Comparison of ENCODE assay signal across 25 mouse cellular contexts in the genomic region with DNA sequence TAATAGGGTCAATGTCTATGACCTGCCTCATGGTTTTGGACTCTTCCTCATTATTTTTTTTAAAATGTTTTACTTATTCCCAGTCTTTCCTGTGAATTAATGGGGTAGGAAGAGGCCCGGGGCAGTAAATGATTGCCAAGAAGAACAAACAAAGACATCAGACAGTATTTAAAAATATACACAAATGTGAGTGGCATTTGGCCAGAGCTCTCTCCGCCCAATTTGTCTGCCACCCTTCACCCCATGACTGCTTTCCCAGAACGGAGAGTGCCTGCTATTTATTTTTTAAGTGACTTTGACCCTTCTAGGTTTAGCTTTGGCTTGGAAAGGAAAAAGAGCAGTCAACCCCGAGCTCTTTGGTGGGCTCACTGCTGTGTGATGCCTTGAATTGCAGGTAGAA.
DNase-seq lines count a peak whose midpoint lies in the region; ATAC-seq and TF ChIP-seq lines count a peak whose summit lies in the region.
"Had no signal": no experiment of that assay in that cellular context is flagged by ENCODE, and none has a peak within 500 bp of the region (broad histone marks: within the 10 kb centered on the region; RNA-seq: fewer than 3 reads in every experiment).

No protein-coding gene starts in this region.

- no peak overlapping the region for H3K4me3 ChIP-seq in forebrain, embryonic 11.5 days (ENCODE audit: low read depth, low read length)
- no peak overlapping the region for H3K4me3 ChIP-seq in forebrain, postnatal 0 days (ENCODE audit: low read depth, low read length)
- no peak overlapping the region for H3K4me3 ChIP-seq in kidney, embryonic 15.5 days (replicated peaks)
- H3K4me3 ChIP-seq in liver, embryonic 13.5 days (replicated peaks): no peak overlapping the region
- H3K4me3 ChIP-seq: embryonic facial prominence, embryonic 13.5 days; erythroblast, embryonic 14.5 days; forebrain, embryonic 13.5 days; heart, embryonic 12.5 days; layer of hippocampus, adult 2 months; limb, embryonic 12.5 days; midbrain, embryonic 15.5 days; neural tube, embryonic 12.5 days had no signal

- WGBS in forebrain, embryonic 11.5 days: 79% methylated on average over 4 of the region's 4 CpGs
- 56% methylated on average over 4 of the region's 4 CpGs for WGBS in forebrain, postnatal 0 days
- 25% methylated on average over 4 of the region's 4 CpGs for WGBS in kidney, embryonic 15.5 days
- whole genome bisulfite sequencing in liver, embryonic 13.5 days (ENCODE audit: insufficient replicate concordance): 48% methylated on average over 4 of the region's 4 CpGs

- H3K36me3 ChIP-seq in forebrain, embryonic 11.5 days (ENCODE audit: control insufficient read depth, insufficient read depth, low read length): no peaks in the 10 kb centered on the region
- H3K36me3 ChIP-seq in forebrain, postnatal 0 days (ENCODE audit: insufficient read depth): no peaks in the 10 kb centered on the region
- no peaks in the 10 kb centered on the region for H3K36me3 ChIP-seq in kidney, embryonic 15.5 days
- H3K36me3 ChIP-seq in liver, embryonic 13.5 days: no peaks in the 10 kb centered on the region
- H3K36me3 ChIP-seq: embryonic facial prominence, embryonic 13.5 days; heart, embryonic 12.5 days; limb, embryonic 12.5 days; midbrain, embryonic 15.5 days; neural tube, embryonic 12.5 days had no signal

- ATAC-seq in forebrain, embryonic 11.5 days (replicated peaks; ENCODE audit: low FRiP score): no peak
- no peak for ATAC-seq in forebrain, postnatal 0 days
- no peak for ATAC-seq in kidney, embryonic 15.5 days (replicated peaks; ENCODE audit: low FRiP score)
- ATAC-seq in liver, embryonic 13.5 days (ENCODE audit: low read depth): peak; percentile 71
- ATAC-seq: activated CD4-positive, CD25-positive, alpha-beta regulatory T cell, adult 4 months; forebrain, embryonic 13.5 days; intestine, postnatal 0 days; midbrain, embryonic 15.5 days had no signal

- no peak overlapping the region for H3K4me2 ChIP-seq in forebrain, embryonic 11.5 days (ENCODE audit: low read depth, low read length, severe bottlenecking)
- no peak overlapping the region for H3K4me2 ChIP-seq in forebrain, postnatal 0 days (ENCODE audit: low read depth)
- no peak overlapping the region for H3K4me2 ChIP-seq in kidney, embryonic 15.5 days
- H3K4me2 ChIP-seq in liver, embryonic 13.5 days: no peak overlapping the region
- H3K4me2 ChIP-seq: embryonic facial prominence, embryonic 13.5 days; forebrain, embryonic 13.5 days; heart, embryonic 12.5 days; limb, embryonic 12.5 days; midbrain, embryonic 15.5 days; neural tube, embryonic 12.5 days had no signal

- DNase-seq in forebrain, embryonic 11.5 days (ENCODE audit: low spot score): peak; percentile 7
- DNase-seq in forebrain, postnatal 0 days: no peak
- peak; percentile 16 for DNase-seq in kidney, postnatal 10 days
- DNase-seq in adipocyte (ENCODE audit: low spot score): peak; percentile 18
- no peak for DNase-seq in liver, embryonic 13.5 days
- no peak for DNase-seq in frontal cortex, postnatal 10 days (ENCODE audit: low spot score in 2 of 2)
- no peak for DNase-seq in layer of hippocampus, adult 18-20 months (ENCODE audit: low spot score in 2 of 2)
- DNase-seq: adrenal gland, postnatal 10 days; cerebellum, adult 18-20 months; cerebellum, postnatal 14 days; heart, postnatal 10 days; layer of hippocampus, postnatal 36 days; lung, postnatal 36 days; right cerebral cortex, postnatal 14 days had no signal

- H3K4me1 ChIP-seq in forebrain, embryonic 11.5 days (replicated peaks; ENCODE audit: control insufficient read depth, insufficient read depth, low read length): no peaks in the 10 kb centered on the region
- no peaks in the 10 kb centered on the region for H3K4me1 ChIP-seq in forebrain, postnatal 0 days (ENCODE audit: insufficient read depth)
- H3K4me1 ChIP-seq in kidney, embryonic 15.5 days: no peaks in the 10 kb centered on the region
- no peaks in the 10 kb centered on the region for H3K4me1 ChIP-seq in liver, embryonic 13.5 days (replicated peaks)
- H3K4me1 ChIP-seq: embryonic facial prominence, embryonic 13.5 days; forebrain, embryonic 13.5 days; heart, embryonic 12.5 days; limb, embryonic 12.5 days; midbrain, embryonic 15.5 days; neural tube, embryonic 12.5 days had no signal

- H3K9me3 ChIP-seq in forebrain, embryonic 11.5 days (ENCODE audit: control insufficient read depth, low read length): no peaks in the 10 kb centered on the region
- no peaks in the 10 kb centered on the region for H3K9me3 ChIP-seq in forebrain, postnatal 0 days (ENCODE audit: low read length)
- H3K9me3 ChIP-seq in kidney, embryonic 15.5 days (replicated peaks): no peaks in the 10 kb centered on the region
- H3K9me3 ChIP-seq in liver, embryonic 13.5 days (replicated peaks): no peaks in the 10 kb centered on the region
- H3K9me3 ChIP-seq: forebrain, embryonic 13.5 days; limb, embryonic 12.5 days; midbrain, embryonic 15.5 days; neural tube, embryonic 12.5 days had no signal

- no peaks in the 10 kb centered on the region for H3K27me3 ChIP-seq in forebrain, embryonic 11.5 days (ENCODE audit: control insufficient read depth, insufficient read depth, low read length)
- H3K27me3 ChIP-seq in forebrain, postnatal 0 days (ENCODE audit: insufficient read depth, low read length): no peaks in the 10 kb centered on the region
- H3K27me3 ChIP-seq in kidney, embryonic 15.5 days: no peaks in the 10 kb centered on the region
- H3K27me3 ChIP-seq in liver, embryonic 13.5 days: no peaks in the 10 kb centered on the region
- H3K27me3 ChIP-seq: embryonic facial prominence, embryonic 13.5 days; forebrain, embryonic 13.5 days; heart, embryonic 12.5 days; limb, embryonic 12.5 days; midbrain, embryonic 15.5 days; neural tube, embryonic 12.5 days had no signal

- TF ChIP-seq CTCF in forebrain, postnatal 0 days (IDR thresholded peaks at IDR 0.05; ENCODE audit: low read depth): no peak

- no peak overlapping the region for H3K27ac ChIP-seq in forebrain, embryonic 11.5 days (ENCODE audit: low read depth, low read length)
- no peak overlapping the region for H3K27ac ChIP-seq in forebrain, postnatal 0 days (ENCODE audit: low read depth, low read length)
- no peak overlapping the region for H3K27ac ChIP-seq in kidney, embryonic 15.5 days
- H3K27ac ChIP-seq in liver, embryonic 13.5 days: no peak overlapping the region
- H3K27ac ChIP-seq: embryonic facial prominence, embryonic 13.5 days; forebrain, embryonic 13.5 days; layer of hippocampus, adult 2 months; limb, embryonic 12.5 days; midbrain, embryonic 15.5 days; neural tube, embryonic 12.5 days had no signal

- no peak overlapping the region for H3K9ac ChIP-seq in forebrain, embryonic 11.5 days (ENCODE audit: low read length)
- H3K9ac ChIP-seq in forebrain, postnatal 0 days: no peak overlapping the region
- H3K9ac ChIP-seq in kidney, embryonic 15.5 days: no peak overlapping the region
- H3K9ac ChIP-seq in liver, embryonic 13.5 days: no peak overlapping the region
- H3K9ac ChIP-seq: embryonic facial prominence, embryonic 13.5 days; forebrain, embryonic 13.5 days; heart, embryonic 12.5 days; limb, embryonic 12.5 days; midbrain, embryonic 15.5 days; neural tube, embryonic 12.5 days had no signal

Comparison
In these comparisons a context has a peak if more than half of its experiments do, and no peak if none do; other contexts are left out.
1. DNase-seq: peak in forebrain, embryonic 11.5 days (single experiment), kidney, postnatal 10 days (single experiment) and adipocyte (single experiment); none in forebrain, postnatal 0 days (single experiment), liver, embryonic 13.5 days (single experiment), frontal cortex, postnatal 10 days (0 of 2) and layer of hippocampus, adult 18-20 months (0 of 2).